Mouse (Mus musculus): ENCODE results near the gene Tmed4. TPM values are rescaled to one million over a fixed set of nuclear protein-coding genes. Genes with fewer than 3 reads are reported as not detected.
A peak's percentile ranks its signal among the peaks of the same experiment; 100 is the strongest.

Gene Tmed4
- 10 to 100 TPM; 76.3 to 100.0 TPM for polyA plus RNA-seq (2017; shearing (Covaris generic))

DNA sequence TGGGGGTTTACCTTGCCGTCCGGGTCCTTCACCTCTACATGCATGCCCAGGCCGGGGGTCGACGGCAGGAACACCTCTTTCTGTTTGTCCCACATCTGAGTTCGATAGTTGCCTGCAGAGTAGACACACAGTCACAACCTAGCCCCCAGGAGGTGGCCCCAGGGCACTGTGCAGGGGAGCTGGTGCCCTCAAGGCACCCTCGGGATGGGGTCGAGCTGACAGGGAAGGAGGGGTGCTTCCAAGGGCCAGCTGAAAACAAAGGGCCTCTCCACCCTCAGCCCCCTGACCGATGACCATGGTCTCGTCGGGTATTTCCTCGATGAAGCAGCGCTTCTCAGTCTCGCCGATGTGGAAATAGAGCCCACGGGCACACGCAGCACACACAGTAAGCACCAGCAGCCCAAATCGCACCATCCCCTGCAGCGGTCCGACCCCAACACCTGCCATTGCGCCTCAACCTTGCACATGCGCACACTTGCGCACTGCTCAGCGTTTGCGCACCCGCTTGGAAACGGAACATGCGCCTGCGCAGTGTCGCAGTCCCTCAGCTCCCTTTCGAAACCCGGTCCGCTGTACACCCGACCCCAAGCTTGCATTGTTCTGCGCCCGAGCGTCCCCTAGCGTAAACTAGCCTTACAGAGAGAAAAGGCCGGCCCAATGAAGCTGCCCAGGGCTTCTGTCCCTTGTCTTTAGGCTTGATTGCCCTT lies at the start of gene Tmed4:
Gene Tmed4, minus strand, starts transcription at position 484 of the 707 bp plus-strand sequence.
- peak; percentile 97 for ATAC-seq

DNA sequence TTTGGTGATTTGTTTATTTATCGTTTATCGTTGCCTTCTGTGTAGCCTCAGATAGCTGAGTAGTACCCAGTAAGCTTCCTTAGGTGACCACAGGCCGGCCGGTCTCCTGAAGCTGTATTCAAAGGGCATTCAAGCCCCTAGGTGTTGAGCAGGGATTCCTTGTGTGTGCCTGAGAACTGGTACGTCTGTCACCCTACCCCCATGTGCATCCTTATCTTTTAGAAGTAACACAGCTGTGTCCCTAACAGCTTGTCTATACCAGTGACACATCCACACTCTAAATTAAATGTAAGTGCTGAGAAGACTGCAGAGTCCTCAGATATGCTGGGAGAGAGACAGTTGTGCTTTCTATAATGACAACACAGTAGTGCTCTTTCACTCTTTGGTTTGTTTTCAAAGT lies 48.7 kb upstream of the Tmed4 start:
- no peak for ATAC-seq

DNA sequence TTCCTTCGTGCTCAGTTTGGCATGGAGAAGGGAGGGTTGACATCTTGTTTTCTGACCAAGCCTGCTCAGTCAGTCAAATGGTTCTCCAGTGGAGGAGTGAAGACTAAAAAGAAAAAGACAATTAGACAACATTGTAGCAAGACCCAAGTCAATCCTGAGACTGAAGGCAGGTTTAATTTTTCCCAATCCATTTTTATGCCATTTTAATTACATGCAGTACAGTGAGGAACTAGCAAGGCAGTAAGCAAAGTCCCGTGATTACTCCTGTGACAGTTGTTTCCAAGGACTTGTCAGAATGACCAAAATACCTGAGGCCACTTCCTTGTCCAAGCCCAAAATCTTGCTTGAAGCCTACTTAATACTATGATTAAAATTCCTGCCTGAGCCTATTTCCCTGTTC lies 47.4 kb upstream of the Tmed4 start:
- ATAC-seq = no peak

DNA sequence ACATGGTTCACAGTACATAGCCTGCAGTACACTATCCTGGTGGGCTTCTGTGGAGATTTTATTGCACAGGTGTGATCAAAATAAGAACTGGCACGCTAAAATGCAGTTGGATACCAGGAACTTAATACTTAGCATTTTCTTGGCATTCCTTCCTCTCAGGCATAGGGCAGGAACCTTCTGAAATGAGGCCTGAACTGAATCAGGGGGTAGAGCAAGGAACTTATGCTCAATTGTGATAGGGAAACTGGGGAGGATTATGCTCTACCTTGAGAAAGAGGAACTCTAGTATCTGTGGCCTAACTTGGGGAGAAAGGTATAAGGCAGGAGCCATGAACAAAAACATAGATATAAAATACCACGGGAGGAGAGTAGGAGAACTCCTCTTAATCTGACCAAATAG lies 44.7 kb upstream of the Tmed4 start:
- no peak for ATAC-seq

DNA sequence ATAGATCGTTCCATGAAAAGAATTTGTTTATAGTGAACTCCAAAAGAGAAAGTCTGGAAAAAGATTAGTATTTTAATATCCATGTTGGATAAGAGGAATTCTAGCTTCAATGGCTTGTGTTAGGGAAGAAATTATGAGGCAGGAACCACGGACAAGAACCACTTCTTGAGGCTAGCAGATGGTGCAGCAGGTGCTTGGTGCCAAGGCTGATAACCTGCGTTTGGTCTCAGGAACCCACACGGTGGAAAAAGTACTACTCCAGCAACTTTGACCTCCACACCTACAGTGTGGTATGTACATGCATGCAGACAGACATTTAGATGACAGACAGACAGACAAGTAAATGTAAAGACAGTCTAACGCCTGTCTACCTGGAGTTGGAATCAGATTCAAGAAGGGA lies 43.9 kb upstream of the Tmed4 start:
- ATAC-seq = no peak

DNA sequence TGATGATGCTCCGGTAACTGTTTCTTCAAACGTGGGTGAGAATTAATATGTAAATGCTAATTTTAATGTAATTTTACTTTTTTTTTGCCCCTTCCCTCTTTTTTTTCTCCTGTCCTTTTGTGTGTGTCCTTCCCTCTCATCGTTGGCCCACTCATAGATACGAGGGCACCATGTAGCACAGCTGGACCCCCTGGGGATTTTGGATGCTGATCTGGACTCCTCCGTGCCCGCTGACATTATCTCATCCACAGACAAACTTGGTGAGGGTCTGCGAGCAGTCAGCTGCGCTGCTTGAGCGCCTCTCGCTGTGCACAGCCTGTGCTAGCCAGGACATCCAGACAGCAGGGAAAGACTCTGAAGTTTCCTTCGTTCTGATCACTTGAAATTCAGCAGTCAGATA lies 42.2 kb upstream of the Tmed4 start:
- ATAC-seq = no peak

DNA sequence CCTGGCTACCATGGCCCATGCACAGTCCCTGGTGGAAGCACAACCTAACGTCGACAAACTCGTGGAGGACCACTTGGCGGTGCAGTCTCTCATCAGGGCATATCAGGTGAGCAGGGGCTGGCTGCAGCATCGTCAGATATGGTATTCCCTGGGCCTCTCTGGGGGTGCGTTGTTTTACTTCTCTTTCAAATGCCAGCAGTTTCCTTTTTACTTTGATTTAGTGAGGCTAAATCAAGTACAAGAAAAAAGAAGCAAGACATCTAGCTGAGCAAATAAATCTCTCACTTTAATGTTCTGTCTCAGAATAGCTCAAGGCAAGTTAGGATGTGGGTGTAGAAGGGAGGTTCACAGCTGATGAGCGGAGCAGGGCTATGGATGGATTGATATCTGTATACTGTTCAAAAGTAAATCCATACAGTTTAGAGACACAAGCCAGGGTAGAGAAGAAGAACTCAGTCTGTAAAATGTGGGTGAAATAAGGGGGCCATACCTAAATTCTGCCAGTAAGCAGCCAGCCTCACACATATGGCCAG lies 39.3 kb upstream of the Tmed4 start:
- no peak for ATAC-seq

DNA sequence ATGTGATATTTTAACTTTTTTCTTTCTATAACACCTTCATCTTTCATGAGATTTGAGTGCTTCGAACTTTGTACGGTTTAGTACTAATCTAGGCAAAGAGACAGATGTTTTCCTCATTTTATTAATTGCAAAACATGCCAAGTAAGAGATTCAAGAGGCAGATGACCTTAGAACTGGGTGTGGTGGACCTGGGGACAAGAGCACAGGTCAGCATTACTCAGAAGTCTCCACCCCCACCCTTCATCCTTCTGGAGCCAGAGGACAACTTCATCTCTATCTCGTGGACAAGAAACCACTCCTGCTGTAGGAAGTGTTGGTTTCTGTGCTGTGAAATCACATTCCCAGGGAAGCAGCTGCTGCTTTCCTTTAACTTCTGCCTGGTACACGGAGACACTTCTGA lies 33.5 kb upstream of the Tmed4 start:
- ATAC-seq = no peak

DNA sequence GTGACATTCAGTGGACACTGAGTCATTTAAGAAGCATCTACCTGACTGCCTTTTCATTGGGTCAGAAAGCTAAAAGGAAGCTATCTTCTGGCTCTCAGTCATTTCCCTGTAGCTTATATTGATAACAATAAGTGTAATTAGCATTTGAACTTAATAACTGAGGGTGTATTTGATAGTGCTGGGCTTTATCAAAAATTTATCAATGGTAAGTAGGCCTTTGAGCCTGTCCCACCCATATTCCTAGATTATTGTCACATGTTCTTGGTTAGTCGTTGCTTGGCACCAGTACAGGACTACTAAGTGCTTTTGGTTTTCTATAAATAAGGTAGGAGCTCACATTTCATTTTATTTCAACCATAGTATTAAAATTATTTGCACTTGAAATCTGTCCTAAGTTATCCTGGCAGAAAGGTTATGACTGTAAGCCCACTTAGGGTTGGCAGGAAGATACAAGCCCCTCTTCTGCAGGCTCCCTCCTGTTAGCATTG lies 31.3 kb upstream of the Tmed4 start:
- ATAC-seq = no peak

DNA sequence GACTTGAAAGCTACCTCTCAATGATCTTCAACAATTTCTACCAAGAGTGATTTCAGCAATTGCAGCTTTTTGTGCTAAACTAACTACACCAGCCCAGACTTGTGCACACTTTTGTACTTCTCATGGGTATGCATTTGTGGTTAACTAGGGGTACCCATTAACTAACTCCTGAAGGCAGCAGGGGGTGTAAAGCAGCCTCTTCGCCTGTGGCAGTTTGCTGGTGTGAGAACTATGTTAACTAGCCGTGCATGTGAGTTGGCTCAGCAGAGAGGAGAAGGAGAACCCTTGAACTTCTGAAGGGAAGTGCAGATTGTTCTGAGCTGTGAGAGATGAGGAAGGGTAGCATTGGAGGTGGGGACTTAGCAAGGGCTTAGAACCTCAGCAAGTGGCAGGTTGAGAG lies 28.1 kb upstream of the Tmed4 start:
- no peak for ATAC-seq

DNA sequence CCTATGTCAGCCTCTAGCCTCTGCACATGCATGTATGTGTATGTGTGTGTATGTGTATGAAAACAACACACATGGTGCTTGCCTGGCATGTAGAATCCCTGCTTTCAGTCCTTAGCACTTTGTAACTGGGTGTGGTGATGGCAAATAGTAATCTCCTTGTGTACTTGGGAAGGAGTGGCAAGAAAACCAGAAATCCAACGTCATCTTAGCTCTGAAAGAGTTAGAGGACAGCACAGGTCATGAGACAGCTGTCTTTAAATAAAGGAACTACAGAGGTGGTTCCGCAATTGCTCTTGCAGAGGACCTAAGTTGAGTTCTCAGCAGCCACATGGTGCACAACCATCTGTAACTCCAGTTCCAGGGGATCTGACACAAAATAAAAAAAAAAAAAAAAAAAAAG lies 24.8 kb upstream of the Tmed4 start:
- no peak for ATAC-seq

DNA sequence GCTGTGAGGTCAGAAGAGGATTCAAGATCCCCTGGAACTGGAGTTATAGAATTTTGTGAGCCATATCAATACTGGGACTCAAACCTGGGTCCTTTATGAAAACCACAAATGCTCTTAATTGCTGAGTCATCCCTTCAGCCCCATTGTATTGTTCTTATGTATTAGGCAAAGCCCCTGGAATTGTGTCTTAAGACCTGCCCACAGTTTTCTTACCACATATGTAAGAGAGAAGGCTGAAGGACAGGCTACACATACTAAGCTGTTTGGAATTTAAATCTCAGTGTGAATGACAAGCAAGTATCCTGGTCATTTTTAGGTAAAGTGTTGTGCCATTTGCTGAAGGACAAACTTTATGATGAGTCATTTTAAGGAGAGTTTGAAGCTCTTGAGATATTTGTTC lies 21.4 kb upstream of the Tmed4 start:
- ATAC-seq = no peak

DNA sequence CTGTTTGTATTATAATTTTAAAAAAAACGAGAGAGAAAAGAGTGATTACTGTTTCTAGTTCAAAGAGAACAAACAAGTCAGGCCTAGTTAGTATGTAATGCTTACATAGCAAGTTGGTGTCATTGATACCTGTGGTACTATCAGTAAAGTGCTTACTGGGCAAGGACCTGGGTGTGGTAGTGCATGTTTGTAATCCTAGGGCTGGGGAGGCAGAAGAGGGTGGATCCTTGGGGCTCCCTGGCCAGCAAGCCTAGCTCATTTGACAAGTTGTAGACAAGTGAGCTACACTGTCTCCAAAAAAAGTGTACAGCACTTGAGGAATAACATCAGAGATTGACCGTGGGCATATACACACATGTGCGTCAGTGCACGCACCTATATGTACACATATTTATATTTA lies 20.0 kb upstream of the Tmed4 start:
- no peak for ATAC-seq

DNA sequence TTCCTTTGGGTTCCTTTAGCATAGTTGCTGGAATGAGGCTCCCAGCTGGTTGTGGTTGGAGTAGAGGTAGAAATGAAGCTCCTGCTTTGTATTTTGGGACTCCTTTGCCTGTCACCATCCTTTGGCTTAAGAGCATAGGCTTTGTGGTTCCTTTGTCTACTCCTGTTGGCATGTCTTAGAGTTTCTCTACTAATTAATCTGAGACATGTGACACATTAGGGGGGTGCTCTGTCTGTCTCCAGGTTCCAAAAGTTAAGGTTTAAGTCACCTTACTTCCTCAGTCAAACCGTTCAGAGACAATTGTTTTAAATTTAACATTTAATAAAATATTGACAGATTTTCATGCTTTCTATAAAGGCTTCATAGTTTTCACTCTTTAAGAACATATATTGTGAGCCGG lies 18.9 kb upstream of the Tmed4 start:
- ATAC-seq = no peak

DNA sequence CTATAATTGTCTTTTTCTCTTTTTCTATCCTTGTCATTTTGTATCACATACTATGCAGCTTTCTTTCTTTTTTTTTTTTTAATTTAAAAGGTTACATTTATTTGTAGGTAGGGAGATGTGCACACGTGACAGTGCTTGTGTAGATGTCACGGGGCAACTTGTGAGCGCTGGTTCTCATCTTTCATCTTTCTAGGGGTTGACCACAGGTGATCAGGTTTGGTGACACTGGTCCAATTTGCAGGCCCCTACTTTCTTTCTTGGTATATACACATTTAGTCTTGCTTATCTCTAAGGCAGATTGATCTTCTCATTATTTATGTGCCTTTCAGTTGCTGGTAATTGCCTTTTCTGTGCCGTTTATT lies 18.3 kb upstream of the Tmed4 start:
- ATAC-seq = no peak

DNA sequence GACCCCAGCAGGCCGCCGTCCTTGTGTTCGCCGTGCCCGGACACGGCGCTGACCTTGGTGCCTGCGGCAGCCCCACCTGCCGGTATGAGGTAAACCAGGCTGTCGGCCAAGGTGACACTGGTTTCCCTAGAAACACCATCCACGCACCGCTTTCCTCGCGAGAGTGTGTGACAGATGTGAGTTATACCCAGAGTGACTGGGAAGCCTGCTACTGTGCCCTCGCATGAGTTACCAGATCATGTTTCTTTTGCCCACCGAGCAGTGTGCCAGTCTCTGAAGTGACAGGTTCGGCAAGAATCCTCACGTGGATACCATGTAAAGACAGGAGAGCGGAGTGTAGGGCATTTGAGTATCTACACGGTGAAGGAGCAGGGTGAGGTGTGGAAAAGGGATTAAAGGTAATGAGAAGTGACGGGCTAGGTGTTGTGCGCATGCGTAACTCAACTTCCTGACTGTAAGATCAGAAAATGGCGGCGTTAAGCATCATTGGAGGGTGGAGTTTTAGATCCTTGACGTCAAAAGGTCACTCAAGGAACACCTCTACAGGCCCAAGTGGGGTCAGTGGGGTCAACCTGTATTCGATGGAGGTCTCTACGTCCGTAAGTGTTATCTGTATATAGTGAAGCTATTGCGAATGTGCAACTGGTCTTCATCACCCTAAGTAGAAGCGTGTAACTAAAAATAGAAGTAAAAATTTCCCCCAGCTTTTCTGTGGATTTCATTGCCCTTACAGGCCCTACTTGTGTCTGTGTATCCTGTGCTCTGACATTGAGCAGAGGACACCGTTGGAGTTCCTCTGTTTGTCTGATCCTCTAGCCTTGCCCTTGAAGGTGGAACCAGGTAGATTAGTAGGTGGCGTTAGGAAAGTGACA lies 17.7 kb upstream of the Tmed4 start:
- ATAC-seq = peak; percentile 68

DNA sequence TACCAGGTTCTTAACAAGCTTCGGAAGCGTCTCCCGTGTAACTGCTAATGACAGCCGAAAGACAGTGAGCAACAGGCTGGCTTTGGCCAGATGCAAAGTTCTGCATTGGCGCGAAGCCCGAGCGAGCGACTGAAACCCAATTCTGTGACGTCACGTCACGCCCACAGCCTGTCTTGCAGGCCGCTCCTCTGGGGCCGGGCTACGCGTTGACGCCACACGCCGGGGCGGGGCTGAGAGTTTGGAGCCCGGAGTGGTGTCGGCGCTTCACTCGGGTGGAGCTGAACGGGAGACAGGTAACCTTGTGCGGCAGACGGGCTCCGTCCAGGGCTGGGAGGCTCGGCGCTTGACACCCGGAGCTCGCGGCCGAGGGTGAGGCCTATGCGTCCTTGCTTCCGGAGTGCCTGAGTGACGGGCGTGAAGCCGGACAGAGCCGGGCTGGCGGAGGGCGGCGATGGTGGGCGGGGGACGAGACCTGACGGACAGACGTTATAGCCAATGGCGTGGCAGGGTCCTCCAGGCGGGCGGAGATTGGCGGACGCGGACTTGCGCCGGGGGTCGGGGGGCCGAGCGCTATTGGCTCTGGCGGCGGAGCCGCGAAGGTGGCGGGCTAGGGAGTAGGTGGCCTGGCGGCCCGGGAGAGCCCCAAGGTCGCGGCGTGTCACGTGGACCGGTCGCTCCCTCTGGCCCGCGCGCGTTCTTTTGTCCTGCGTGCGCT lies 16.9 kb upstream of the Tmed4 start, which contains the start of gene Ogdh:
Gene Ogdh, plus strand, starts transcription at position 233 of the 715 bp plus-strand sequence.
- ATAC-seq = peak; percentile 81

DNA sequence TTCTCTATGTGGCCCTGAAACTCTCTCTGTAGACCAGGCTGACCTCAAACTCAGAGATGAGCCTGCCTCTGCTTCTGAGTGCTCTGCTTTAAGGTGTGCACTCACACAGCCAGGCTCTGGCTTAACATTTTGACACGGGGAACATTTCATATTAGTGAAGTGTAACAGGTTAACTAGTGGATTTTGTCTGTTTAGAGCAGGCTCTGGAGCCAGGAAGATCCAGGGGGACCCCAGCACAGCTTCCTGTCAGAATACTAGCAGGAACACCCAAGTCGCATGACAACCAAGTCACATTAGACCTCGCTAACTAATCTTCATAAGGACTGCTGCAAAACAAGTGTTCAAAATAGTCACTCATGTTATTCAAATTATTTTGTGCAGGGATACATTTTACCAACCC lies 16.2 kb upstream of the Tmed4 start:
- ATAC-seq = no peak

DNA sequence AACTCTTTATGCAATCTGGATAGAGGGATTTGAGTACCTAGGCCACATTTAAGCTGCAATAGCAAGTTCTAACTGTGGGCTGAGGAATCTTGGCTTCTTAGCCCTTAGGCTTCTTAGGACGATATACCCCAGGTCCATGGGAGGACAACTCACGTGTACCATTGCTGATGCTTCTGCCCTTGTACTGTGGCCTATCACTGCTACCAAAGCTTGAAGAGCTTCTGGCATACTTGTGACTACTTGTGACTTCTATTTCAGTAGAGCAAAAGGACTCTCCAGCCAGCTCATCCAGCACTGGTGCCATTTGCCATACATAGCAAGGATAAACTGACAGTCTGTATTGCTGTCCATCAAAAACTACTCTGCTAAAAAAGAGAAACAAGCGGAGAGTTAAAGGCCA lies 15.5 kb upstream of the Tmed4 start:
- no peak for ATAC-seq

DNA sequence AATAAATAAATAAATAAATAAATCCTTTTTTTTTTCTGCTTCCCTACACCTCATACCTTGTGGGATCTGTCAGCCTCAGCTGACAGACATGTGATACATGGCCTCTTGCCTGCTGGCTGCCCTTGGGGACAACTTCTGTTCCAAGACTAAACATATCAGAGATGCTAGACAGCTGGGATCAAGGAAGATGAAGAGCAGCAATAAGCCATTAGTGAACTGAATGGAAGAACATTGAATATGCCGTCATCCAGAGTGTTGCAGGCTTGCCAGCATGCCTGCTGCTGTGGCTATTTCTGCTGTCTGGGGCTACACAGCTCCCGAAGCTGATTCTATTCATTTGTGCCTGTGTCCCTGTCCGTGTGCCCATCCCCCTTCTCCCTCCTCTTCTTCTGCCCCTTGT lies 8.3 kb upstream of the Tmed4 start:
- ATAC-seq = no peak

DNA sequence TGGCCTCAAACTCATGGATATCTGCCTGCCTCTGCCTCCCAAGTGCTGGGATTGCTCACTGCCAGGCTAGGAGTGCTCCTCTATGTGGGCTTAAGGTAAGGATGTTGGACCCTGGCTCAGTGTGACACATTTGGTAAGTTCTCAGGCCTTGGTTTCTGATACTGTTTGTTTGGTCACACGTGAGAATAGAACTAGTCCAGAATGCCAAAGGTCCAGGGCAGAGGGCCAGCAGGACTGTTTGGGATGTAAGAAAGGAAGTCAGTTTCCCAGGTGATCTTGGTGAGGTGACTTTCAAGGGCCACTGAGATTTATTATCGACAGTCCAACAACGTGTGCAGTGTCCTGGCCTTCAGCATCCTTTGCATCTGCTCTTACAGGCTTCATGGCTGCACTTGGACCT lies 1.8 kb upstream of the Tmed4 start:
- ATAC-seq = no peak

DNA sequence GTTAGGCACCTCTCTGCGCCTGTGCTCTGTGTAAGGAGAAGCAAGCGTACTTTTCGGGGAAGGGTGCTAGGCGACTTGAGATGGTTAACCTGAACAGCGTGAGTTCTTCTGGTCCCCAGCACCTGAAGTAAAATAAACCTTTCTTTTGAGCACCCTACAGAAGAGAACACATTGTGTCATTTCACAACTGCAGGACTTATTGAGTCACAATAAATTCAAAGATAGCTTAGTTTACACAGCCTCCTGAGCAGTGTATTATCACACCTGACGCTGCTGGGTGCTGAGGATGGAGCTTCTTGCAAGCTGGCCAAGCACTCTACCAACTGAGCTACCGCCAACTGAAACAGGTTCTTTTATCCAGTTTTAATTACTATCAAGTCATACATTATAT lies 419 bp upstream of the Tmed4 start:
- no peak for ATAC-seq

DNA sequence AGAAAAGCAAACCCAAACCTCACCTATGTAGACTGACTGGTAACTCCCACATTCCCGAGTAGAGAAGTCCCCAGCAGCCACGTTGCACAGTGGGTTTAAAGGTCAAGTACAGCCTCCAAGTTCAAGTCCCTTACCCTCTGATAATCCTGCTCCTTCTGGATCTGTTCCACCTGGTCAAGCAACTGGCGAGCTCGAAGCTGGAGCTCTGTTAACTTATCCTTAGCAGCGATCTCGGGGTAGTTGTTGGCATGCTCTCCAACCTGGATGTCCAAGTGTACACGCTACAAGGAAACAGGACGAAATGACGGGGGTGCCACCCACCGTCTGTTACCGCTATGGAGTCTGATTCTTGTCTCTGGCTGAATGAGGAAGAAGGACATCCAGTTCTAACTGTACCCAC lies 1.1 kb downstream of the Tmed4 start:
- no peak for ATAC-seq

Data from CD4-positive, CD25-positive, alpha-beta regulatory T cell, adult 4 months (primary cell).